Mouse (Mus musculus) midbrain, embryonic 12.5 days (tissue): ENCODE measurements around the gene Sfxn5. TPM values are rescaled to one million over a fixed set of nuclear protein-coding genes. Genes with fewer than 3 reads are reported as not detected.

ENCODE experiments used
- ATAC-seq: fragments of 200-750 bp; cut with Nextera tagmentation; 2 replicates; pipeline ENCODE4 v1.8.0; 2017; ENCODE audit warnings: low read depth, moderate TSS enrichment, moderate library complexity; ENCODE audit not compliant: low FRiP score
- H3K27ac ChIP-seq: fragments of 300-500 bp; sonication (generic); replicated peaks from 2 replicates; pipeline ENCODE4 v1.5.1; 2016; ENCODE audit warnings: mild to moderate bottlenecking
- H3K27me3 ChIP-seq: fragments of 300-500 bp; sonication (generic); 2 replicates; pipeline ENCODE4 v1.6.1; 2016; ENCODE audit warnings: mild to moderate bottlenecking
- H3K36me3 ChIP-seq: fragments of 300-500 bp; sonication (generic); 2 replicates; pipeline ENCODE4 v1.6.1; 2016
- H3K4me1 ChIP-seq: fragments of 300-500 bp; sonication (generic); 2 replicates; pipeline ENCODE4 v1.6.1; 2016
- H3K4me2 ChIP-seq: fragments of 300-500 bp; sonication (generic); replicated peaks from 2 replicates; pipeline ENCODE4 v1.6.1; 2016; ENCODE audit warnings: mild to moderate bottlenecking, moderate library complexity
- H3K4me3 ChIP-seq: fragments of 300-500 bp; sonication (generic); 2 replicates; pipeline ENCODE4 v1.5.1; 2016; ENCODE audit warnings: mild to moderate bottlenecking
- H3K9ac ChIP-seq: fragments of 300-500 bp; sonication (generic); replicated peaks from 2 replicates; pipeline ENCODE4 v1.6.1; 2016; ENCODE audit warnings: mild to moderate bottlenecking, moderate library complexity
- H3K9me3 ChIP-seq: fragments of 300-500 bp; sonication (generic); 2 replicates; pipeline ENCODE4 v1.6.1; 2016; ENCODE audit warnings: mild to moderate bottlenecking
- WGBS: fragments of 180-500 bp; shearing (Covaris S2); methylation state at CpG from one replicate; pipeline ENCODE4 v1.1.7; 2016; 5-methylcytosine and 5-hydroxymethylcytosine counted together
- polyA plus RNA-seq: library from polyadenylated mRNA; unstranded; fragments of >200 nt; fragmentation: Nextera tagmentation; extraction: Ambion mirVana; gene quantifications from 2 replicates; pipeline ENCODE4 v1.2.1, GENCODE M21; 2016

The Sfxn5 gene
- polyA plus RNA-seq, 1 experiment from 2014 or later: 8.2 TPM

DNA sequence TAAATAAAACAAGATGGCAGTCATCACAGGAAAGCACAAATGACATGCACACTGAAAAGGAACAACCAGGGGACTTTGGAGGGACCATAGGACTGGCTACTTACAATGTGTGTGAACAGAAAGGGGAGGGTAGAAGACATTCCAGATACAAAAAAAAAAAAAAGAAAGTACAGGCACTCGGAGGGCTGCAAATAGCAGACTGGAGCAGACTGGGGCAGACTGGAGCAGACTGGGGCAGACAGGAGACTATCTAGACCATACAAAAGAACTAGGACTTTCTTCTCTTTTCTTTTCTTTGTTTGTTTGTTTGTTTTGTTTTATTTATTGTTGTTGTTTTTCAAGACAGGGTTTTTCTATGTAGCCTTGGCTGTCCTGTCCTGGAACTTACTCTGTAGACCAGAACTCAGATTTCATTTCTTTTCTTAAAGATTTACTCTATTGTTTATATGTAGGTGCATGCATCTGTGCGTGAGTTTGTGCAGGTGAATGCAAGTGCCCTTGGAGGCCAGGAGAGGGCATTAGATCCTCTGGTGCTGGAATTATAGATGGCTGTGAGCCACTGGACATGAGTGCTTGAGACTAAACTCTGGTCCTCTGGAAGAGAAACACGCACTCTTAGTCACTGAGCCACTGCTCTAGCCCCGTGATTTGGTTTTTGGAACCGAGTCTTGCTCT, 30.1 kb upstream of the Sfxn5 start:
- Histone ChIP-seq H3K27ac (no peak overlapping the region), H3K9ac (no peak overlapping the region), H3K4me1 (peaks cover 8% of the 10 kb centered on the region), H3K27me3 (no peaks in the 10 kb centered on the region), H3K36me3 (no peaks in the 10 kb centered on the region), H3K9me3 (no peaks in the 10 kb centered on the region), H3K4me3 (no peak overlapping the region), H3K4me2 (no peak overlapping the region)
- 90% methylated on average over 5 of the region's 5 CpGs for WGBS
- ATAC-seq: no peak

GRCm38 (mm10) chr6:85362610-85363009, 29.4 kb upstream of the Sfxn5 start:
- Histone ChIP-seq H3K4me2 (no peak overlapping the region), H3K9me3 (no peaks in the 10 kb centered on the region), H3K4me1 (peaks cover 8% of the 10 kb centered on the region), H3K36me3 (no peaks in the 10 kb centered on the region), H3K4me3 (no peak overlapping the region), H3K27ac (no peak overlapping the region), H3K9ac (no peak overlapping the region), H3K27me3 (no peaks in the 10 kb centered on the region)
- WGBS: 91% methylated on average over 5 of the region's 5 CpGs
- ATAC-seq: no peak

DNA sequence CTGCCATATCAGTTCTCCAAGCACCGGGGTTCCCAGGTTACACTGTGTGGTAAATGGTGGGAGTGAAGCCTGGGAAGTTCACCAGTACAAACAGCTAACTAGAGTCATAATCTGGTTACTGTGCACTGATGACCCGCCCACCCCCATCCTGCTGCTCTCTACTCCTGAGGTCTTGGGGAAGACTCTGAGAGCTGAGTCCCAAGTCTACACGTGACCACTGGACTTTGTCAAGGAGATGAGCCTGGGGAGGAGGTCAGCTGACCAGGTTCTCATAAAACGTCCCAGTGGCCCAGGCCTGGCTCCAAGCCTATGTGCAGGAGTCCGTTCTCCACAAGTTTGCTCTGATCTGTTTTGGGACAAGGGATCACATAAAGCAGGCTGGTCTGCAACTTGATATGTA, 27.1 kb upstream of the Sfxn5 start:
- ATAC-seq: no peak
- Histone ChIP-seq H3K9me3 (no peaks in the 10 kb centered on the region), H3K27me3 (no peaks in the 10 kb centered on the region), H3K36me3 (no peaks in the 10 kb centered on the region), H3K27ac (no peak overlapping the region), H3K4me3 (no peak overlapping the region), H3K4me2 (no peak overlapping the region), H3K4me1 (no peaks in the 10 kb centered on the region), H3K9ac (no peak overlapping the region)
- WGBS: 87% methylated on average over 5 of the region's 5 CpGs

GRCm38 (mm10) chr6:85358877-85359276, 25.7 kb upstream of the Sfxn5 start:
- H3K27me3 ChIP-seq: no peaks in the 10 kb centered on the region
- 75% methylated on average over 1 of the region's 1 CpGs for WGBS

DNA sequence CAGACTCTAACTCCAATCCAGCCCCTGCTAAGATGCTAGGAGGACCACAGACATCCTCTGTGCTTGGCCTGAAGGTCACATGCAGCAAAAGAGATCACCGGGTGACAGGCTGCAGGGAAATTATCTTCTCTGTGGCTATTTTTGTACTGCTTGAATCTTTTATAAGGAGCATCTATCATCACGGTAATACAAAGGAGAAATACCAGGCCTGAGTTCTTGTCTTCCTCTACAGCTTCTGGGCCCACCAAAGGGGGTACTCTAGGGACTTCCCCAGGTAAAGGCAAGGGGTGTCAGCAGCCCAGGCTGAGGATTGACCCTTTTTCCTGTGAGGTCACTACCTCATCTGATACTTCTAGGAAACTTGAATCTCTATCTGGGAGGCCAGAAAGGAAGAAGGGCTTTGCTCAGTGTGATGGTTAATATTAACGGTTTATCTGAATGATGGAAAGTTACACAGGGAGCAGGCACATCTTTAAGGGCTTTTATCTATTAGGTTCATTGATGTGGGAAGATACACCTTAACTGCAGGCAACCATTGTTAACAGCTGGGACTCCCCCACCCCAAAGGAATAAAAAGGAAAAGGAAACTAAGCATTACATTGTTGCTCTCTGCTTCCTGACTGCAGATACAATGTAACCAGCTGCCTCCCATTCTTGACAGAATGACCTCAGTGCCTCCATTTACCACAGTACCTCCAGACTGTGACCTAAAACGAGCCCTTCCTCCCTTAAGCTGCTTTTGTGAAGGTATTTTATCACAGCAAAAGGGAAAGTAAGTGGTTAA, 23.7 kb upstream of the Sfxn5 start:
- H3K9ac ChIP-seq: no peak overlapping the region
- no peak overlapping the region for H3K4me2 ChIP-seq
- no peaks in the 10 kb centered on the region for H3K36me3 ChIP-seq
- H3K9me3 ChIP-seq: no peaks in the 10 kb centered on the region
- H3K4me3 ChIP-seq: no peak overlapping the region
- ATAC-seq: no peak
- 60% methylated on average over 4 of the region's 4 CpGs for WGBS
- no peaks in the 10 kb centered on the region; the same call in 1 of the 2 replicates for H3K4me1 ChIP-seq
- H3K27me3 ChIP-seq: no peaks in the 10 kb centered on the region
- no peak overlapping the region for H3K27ac ChIP-seq

More at GRCm38 (mm10) chr6:85358877-85359276, 25.7 kb upstream of the Sfxn5 start:
- Histone ChIP-seq H3K9ac (no peak overlapping the region), H3K4me1 (no peaks in the 10 kb centered on the region; the same call in 1 of the 2 replicates), H3K9me3 (no peaks in the 10 kb centered on the region), H3K36me3 (no peaks in the 10 kb centered on the region), H3K27ac (no peak overlapping the region), H3K4me2 (no peak overlapping the region), H3K4me3 (no peak overlapping the region)
- ATAC-seq: no peak

DNA sequence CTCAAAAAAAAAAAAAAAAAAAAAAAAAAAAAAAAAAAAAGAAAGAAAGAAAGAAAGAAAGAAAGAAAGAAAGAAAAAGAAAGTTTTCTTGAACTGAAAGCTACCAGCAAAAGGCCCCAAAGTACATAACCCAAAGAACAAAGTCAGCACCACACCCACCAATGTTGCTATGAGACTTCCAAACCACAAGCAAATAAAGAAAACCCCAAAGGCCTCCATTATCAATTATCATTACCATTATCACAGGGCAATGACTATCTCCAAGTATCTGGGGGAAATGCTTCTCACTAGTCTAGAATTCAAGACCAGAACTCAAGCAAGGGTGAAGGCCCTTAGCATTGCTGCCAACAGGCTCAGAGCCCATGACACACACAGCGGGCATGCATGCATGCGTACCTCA, 22.5 kb upstream of the Sfxn5 start:
- Histone ChIP-seq H3K36me3 (no peaks in the 10 kb centered on the region), H3K4me1 (no peaks in the 10 kb centered on the region; the same call in 1 of the 2 replicates), H3K4me2 (no peak overlapping the region), H3K27me3 (no peaks in the 10 kb centered on the region), H3K9me3 (no peaks in the 10 kb centered on the region), H3K4me3 (no peak overlapping the region), H3K9ac (no peak overlapping the region), H3K27ac (no peak overlapping the region)
- WGBS: 98% methylated on average over 2 of the region's 2 CpGs
- no peak for ATAC-seq

DNA sequence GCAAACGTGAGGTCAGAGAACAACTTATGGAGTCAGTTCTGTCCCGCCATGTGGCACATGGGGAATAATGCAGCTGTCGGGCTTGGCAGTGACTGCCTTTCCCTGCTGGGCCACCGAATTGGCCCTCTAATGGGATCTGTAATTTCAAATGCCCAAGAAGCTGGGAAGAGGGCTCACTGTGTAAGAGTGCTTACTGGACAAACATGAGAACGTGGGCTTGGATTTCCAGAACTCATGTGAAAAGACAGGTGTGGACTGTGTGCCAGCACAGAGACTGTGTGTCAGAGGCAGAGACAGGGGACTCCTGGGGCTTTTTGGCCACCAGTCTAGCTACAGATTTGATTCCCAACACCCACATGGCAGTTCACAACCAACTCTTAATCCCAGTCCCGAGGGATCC, 21.5 kb upstream of the Sfxn5 start:
- no peak overlapping the region for H3K9ac ChIP-seq
- no peaks in the 10 kb centered on the region; the same call in 1 of the 2 replicates for H3K4me1 ChIP-seq
- 67% methylated on average over 6 of the region's 6 CpGs for WGBS
- H3K36me3 ChIP-seq: no peaks in the 10 kb centered on the region
- ATAC-seq: no peak
- no peaks in the 10 kb centered on the region for H3K9me3 ChIP-seq
- H3K27me3 ChIP-seq: no peaks in the 10 kb centered on the region
- no peak overlapping the region for H3K4me3 ChIP-seq
- H3K4me2 ChIP-seq: no peak overlapping the region
- H3K27ac ChIP-seq: no peak overlapping the region

DNA sequence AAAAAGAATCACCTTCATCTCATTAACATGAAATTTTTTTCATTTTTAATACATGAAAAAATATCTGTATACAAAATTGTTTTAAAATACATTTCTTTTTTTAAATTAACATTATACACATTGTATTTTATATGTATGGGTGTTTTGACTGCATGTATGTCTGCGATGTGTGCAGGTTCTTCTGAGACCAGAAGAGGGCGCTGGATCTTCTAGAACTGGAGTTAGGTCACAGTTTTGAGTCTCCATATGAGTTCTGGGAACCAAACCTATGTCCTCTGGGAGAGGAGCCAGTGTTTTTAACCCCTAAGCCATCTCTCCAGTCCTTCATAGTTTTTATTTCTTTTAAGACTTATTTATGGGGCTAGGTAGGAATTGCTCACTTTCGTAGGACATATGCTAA, 20.5 kb upstream of the Sfxn5 start:
- WGBS: 65% methylated on average over 3 of the region's 3 CpGs

GRCm38 (mm10) chr6:85350157-85350556, 16.9 kb upstream of the Sfxn5 start:
- Histone ChIP-seq H3K4me3 (no peak overlapping the region), H3K4me1 (no peaks in the 10 kb centered on the region; the same call in 1 of the 2 replicates), H3K27me3 (peaks cover 4% of the 10 kb centered on the region; the same call in 1 of the 2 replicates), H3K27ac (no peak overlapping the region), H3K9me3 (no peaks in the 10 kb centered on the region), H3K9ac (no peak overlapping the region), H3K4me2 (no peak overlapping the region), H3K36me3 (no peaks in the 10 kb centered on the region; the same call in 1 of the 2 replicates)
- WGBS: 93% methylated on average over 1 of the region's 1 CpGs
- ATAC-seq: no peak

More for the DNA sequence above, 20.5 kb upstream of the Sfxn5 start:
- no peak overlapping the region for H3K4me3 ChIP-seq
- no peaks in the 10 kb centered on the region; the same call in 1 of the 2 replicates for H3K4me1 ChIP-seq
- no peaks in the 10 kb centered on the region for H3K9me3 ChIP-seq
- no peak overlapping the region for H3K27ac ChIP-seq
- no peak overlapping the region for H3K4me2 ChIP-seq
- no peaks in the 10 kb centered on the region for H3K27me3 ChIP-seq
- no peaks in the 10 kb centered on the region for H3K36me3 ChIP-seq
- H3K9ac ChIP-seq: no peak overlapping the region
- ATAC-seq: no peak

DNA sequence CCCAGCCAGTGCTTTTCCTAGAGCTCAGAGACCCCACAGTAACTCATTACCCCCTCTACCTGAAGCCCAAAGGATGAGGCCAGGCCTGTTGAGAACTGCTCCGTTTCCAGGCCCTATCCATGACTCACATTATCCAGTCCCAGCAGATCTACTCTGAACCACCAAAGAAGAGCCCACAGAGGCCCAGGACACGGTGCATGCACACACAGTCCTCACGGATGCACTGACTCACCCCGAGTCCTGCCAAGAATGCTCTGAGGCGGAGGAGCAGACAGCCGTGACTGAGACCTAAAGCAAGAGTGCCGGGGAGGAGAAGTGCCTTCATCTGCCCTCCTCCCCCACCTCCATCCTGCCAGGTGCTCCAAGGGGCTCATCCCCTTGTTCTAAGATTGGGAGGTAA, 16.0 kb upstream of the Sfxn5 start:
- Histone ChIP-seq H3K27me3 (peaks cover 4% of the 10 kb centered on the region; the same call in 1 of the 2 replicates), H3K27ac (no peak overlapping the region)
- ATAC-seq: no peak

GRCm38 (mm10) chr6:85348133-85348532, 14.9 kb upstream of the Sfxn5 start:
- H3K4me1 ChIP-seq: no peaks in the 10 kb centered on the region
- H3K27ac ChIP-seq: no peak overlapping the region
- peaks cover 4% of the 10 kb centered on the region; the same call in 1 of the 2 replicates for H3K27me3 ChIP-seq
- WGBS: 90% methylated on average over 11 of the region's 11 CpGs
- no peak overlapping the region for H3K4me2 ChIP-seq
- no peak overlapping the region for H3K4me3 ChIP-seq
- no peak overlapping the region for H3K9ac ChIP-seq
- H3K36me3 ChIP-seq: no peaks in the 10 kb centered on the region; the same call in 1 of the 2 replicates
- H3K9me3 ChIP-seq: no peaks in the 10 kb centered on the region
- no peak for ATAC-seq

More for the DNA sequence above, 16.0 kb upstream of the Sfxn5 start:
- Histone ChIP-seq H3K9ac (no peak overlapping the region), H3K4me1 (no peaks in the 10 kb centered on the region), H3K4me2 (no peak overlapping the region), H3K36me3 (no peaks in the 10 kb centered on the region; the same call in 1 of the 2 replicates), H3K9me3 (no peaks in the 10 kb centered on the region), H3K4me3 (no peak overlapping the region)
- 63% methylated on average over 7 of the region's 7 CpGs for WGBS

GRCm38 (mm10) chr6:85346028-85346634, 12.9 kb upstream of the Sfxn5 start:
- H3K9me3 ChIP-seq: no peaks in the 10 kb centered on the region
- ATAC-seq: peak; percentile 58
- H3K4me1 ChIP-seq: no peaks in the 10 kb centered on the region
- no peak overlapping the region for H3K27ac ChIP-seq
- H3K27me3 ChIP-seq: peaks cover 6% of the 10 kb centered on the region
- 41% methylated on average over 6 of the region's 6 CpGs for WGBS
- H3K4me3 ChIP-seq: no peak overlapping the region
- H3K4me2 ChIP-seq: no peak overlapping the region
- no peak overlapping the region for H3K9ac ChIP-seq
- peaks cover 7% of the 10 kb centered on the region for H3K36me3 ChIP-seq
